Mouse (Mus musculus): ENCODE data around the gene Depdc5. TPM values are rescaled to one million over a fixed set of nuclear protein-coding genes. Genes with fewer than 3 reads are reported as not detected.

Gene Depdc5
- total and polyA plus RNA-seq, 3 experiments: 21.1 to 39.3 (median 36.6) TPM

DNA sequence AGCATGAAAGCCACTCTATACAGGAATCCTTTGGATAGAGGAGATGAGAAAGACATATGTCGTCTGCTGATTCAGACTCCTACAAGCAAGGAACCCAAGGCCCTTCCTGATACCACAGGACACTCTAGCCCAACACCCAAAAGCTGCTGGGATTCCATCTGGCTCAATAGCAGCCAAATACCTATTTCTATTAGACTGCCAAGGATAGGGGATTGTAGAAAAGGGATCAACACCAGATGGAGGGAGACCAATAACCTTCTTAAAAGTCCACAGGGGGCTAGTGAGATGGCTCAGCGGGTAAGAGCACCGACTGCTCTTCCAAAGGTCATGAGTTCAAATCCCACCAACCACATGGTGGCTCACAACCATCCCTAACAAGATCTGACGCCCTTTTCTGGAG is 48.1 kb upstream of the Depdc5 start:
- TF ChIP-seq MXI1 (IDR thresholded peaks at IDR 0.05; ENCODE audit: low read depth, low read length): no peak
- TF ChIP-seq SMC3 (IDR thresholded peaks at IDR 0.05; ENCODE audit: low read depth, low read length): no peak
- TF ChIP-seq ETS1 (conservative IDR thresholded peaks at IDR 0.05; ENCODE audit: low read depth, low read length): no peak
- no peak for TF ChIP-seq NRF1 (IDR thresholded peaks at IDR 0.05; ENCODE audit: low read depth, low read length)
- no peak for TF ChIP-seq MAX (IDR thresholded peaks at IDR 0.05; ENCODE audit: low read length)
- no peak for TF ChIP-seq UBTF (IDR thresholded peaks at IDR 0.05; ENCODE audit: low read depth, low read length)
- TF ChIP-seq TBP (conservative IDR thresholded peaks at IDR 0.05; ENCODE audit: low read depth, low read length): no peak
- TF ChIP-seq JUND (conservative IDR thresholded peaks at IDR 0.05; ENCODE audit: low read depth, low read length): no peak
- no peak for TF ChIP-seq ZNF384 (IDR thresholded peaks at IDR 0.05; ENCODE audit: low read depth, low read length)
- no peak for TF ChIP-seq MAZ (IDR thresholded peaks at IDR 0.05; ENCODE audit: low read depth, low read length)
- no peak for TF ChIP-seq ELF1 (IDR thresholded peaks at IDR 0.05; ENCODE audit: low read depth, low read length)
- TF ChIP-seq MYC (IDR thresholded peaks at IDR 0.05; ENCODE audit: low read depth, low read length): no peak
- TF ChIP-seq HCFC1 (IDR thresholded peaks at IDR 0.05; ENCODE audit: low read depth, low read length): no peak
- no peak for TF ChIP-seq NELFE (IDR thresholded peaks at IDR 0.05; ENCODE audit: low read depth, low read length)
- TF ChIP-seq CHD1 (IDR thresholded peaks at IDR 0.05; ENCODE audit: low read depth, low read length): no peak
- no peak for DNase-seq (ENCODE audit: extremely low read depth)
- Histone ChIP-seq H3K4me3 (replicated peaks in 1 of 3; ENCODE audit: low read depth in 2 of 3, low read length in 2 of 3, poor library complexity in 1 of 3) (no peak overlapping the region), H3K9ac (ENCODE audit: insufficient read depth, low read depth) (no peak overlapping the region), H3K79me2 (replicated peaks; ENCODE audit: control insufficient read depth, extremely low read depth, insufficient read depth, poor library complexity, severe bottlenecking) (peaks cover 2% of the 10 kb centered on the region; the same call in 1 of the 2 replicates), H3K9me3 (replicated peaks; ENCODE audit: low read length) (no peaks in the 10 kb centered on the region), H3K4me1 (ENCODE audit: control insufficient read depth in 1 of 2, insufficient read depth in 2 of 2) (no peaks in the 10 kb centered on the region), H3K36me3 (replicated peaks in 1 of 2; ENCODE audit: control insufficient read depth in 1 of 2, insufficient read depth in 1 of 2, low read length in 1 of 2) (peaks cover 50 to 79% of the 10 kb centered on the region in 2 experiments), H3K4me2 (ENCODE audit: insufficient read depth, low read depth, poor library complexity, severe bottlenecking) (no peak overlapping the region), H3K27me3 (replicated peaks) (no peaks in the 10 kb centered on the region), H3K27ac (ENCODE audit: insufficient read depth, low read depth) (no peak overlapping the region)
- dilution Hi-C loops (cut with MboI; ENCODE audit: extremely low pct_ligation_motif_present, extremely low pct_unique_long_range_greater_than_20kb, low sequenced_read_pairs): no loop called here
- in situ Hi-C loops (cut with MboI; ENCODE audit: low pct_ligation_motif_present, low pct_unique_long_range_greater_than_20kb, low sequenced_read_pairs): no loop called here

DNA sequence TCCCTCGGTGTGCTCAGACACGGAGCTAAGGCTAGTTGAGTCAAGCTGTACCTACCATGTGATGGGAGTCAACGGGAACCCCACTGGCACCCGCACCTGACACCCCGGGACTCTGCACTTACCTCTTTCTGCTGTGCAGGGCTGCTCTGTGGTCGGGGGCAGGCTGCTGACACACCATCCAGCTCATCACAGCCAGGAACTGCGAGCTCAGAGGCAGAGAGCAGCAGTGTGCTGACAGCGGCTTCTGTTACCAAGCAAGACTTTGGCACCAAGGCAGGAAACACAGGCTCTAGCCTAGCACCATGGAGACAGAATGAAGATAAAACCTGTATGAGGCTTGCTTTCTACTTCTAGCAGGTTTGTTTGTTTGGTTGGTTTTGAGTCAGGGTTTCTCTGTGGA is 43.0 kb upstream of the Depdc5 start:
- peaks cover 14% of the 10 kb centered on the region for H3K79me2 ChIP-seq (replicated peaks; ENCODE audit: control insufficient read depth, extremely low read depth, insufficient read depth, poor library complexity, severe bottlenecking)
- no peaks in the 10 kb centered on the region for H3K27me3 ChIP-seq (replicated peaks)
- peaks cover 52 to 77% of the 10 kb centered on the region in 2 experiments for H3K36me3 ChIP-seq (replicated peaks in 1 of 2; ENCODE audit: control insufficient read depth in 1 of 2, insufficient read depth in 1 of 2, low read length in 1 of 2)
- in situ Hi-C loops (cut with MboI; ENCODE audit: low pct_ligation_motif_present, low pct_unique_long_range_greater_than_20kb, low sequenced_read_pairs) (no loop called here), dilution Hi-C loops (cut with MboI; ENCODE audit: extremely low pct_ligation_motif_present, extremely low pct_unique_long_range_greater_than_20kb, low sequenced_read_pairs) (no loop called here)
- no peaks in the 10 kb centered on the region for H3K9me3 ChIP-seq (replicated peaks; ENCODE audit: low read length)
- no peak overlapping the region for H3K9ac ChIP-seq (ENCODE audit: insufficient read depth, low read depth)
- no peak overlapping the region for H3K27ac ChIP-seq (ENCODE audit: insufficient read depth, low read depth)
- H3K4me2 ChIP-seq (ENCODE audit: insufficient read depth, low read depth, poor library complexity, severe bottlenecking): no peak overlapping the region
- no peak for DNase-seq (ENCODE audit: extremely low read depth)
- no peaks in the 10 kb centered on the region for H3K4me1 ChIP-seq (ENCODE audit: control insufficient read depth in 1 of 2, insufficient read depth in 2 of 2)
- H3K4me3 ChIP-seq (replicated peaks in 1 of 3; ENCODE audit: low read depth in 2 of 3, low read length in 2 of 3, poor library complexity in 1 of 3): no peak overlapping the region
- TF ChIP-seq MEF2A (IDR thresholded peaks at IDR 0.05; ENCODE audit: borderline replicate concordance, low read depth, low read length) (no peak), JUN (IDR thresholded peaks at IDR 0.05; ENCODE audit: insufficient read depth, low read depth, low read length) (no peak), IRF4 (IDR thresholded peaks at IDR 0.05; ENCODE audit: low read depth, low read length) (no peak), RCOR1 (conservative IDR thresholded peaks at IDR 0.05; ENCODE audit: low read depth, low read length) (no peak), ZC3H11A (IDR thresholded peaks at IDR 0.05; ENCODE audit: low read depth, low read length) (no peak), HCFC1 (IDR thresholded peaks at IDR 0.05; ENCODE audit: low read depth, low read length) (no peak), E2F4 (IDR thresholded peaks at IDR 0.05; ENCODE audit: insufficient replicate concordance, low read depth, low read length) (no peak), BHLHE40 (IDR thresholded peaks at IDR 0.05; ENCODE audit: low read depth, low read length) (no peak), ZMIZ1 (IDR thresholded peaks at IDR 0.05; ENCODE audit: low read depth, low read length) (no peak)
